In genomic region chr2:32287923-32288367, GRCm38 (mm10) we compare ENCODE assay signal across 8 mouse cellular contexts. TPM values are rescaled to one million over a fixed set of nuclear protein-coding genes. Genes with fewer than 3 reads are reported as not detected.
DNase-seq lines count a peak whose midpoint lies in the region; ATAC-seq and TF ChIP-seq lines count a peak whose summit lies in the region.

Swi5 (minus strand) TSS chr2:32288075.

- H3K4me3 ChIP-seq in hindbrain, embryonic 13.5 days: peak within 1 kb of the TSS; percentile 90

- H3K27ac ChIP-seq in hindbrain, embryonic 13.5 days: peak within 1 kb of the TSS; percentile 80

- no peaks in the 10 kb centered on the region for H3K9me3 ChIP-seq in hindbrain, embryonic 13.5 days

- peaks cover 35% of the 10 kb centered on the region for H3K36me3 ChIP-seq in hindbrain, embryonic 13.5 days

- TF ChIP-seq CTCF in Patski (IDR thresholded peaks at IDR 0.05): no peak

- H3K27me3 ChIP-seq in Patski: no peaks in the 10 kb centered on the region
- no peaks in the 10 kb centered on the region for H3K27me3 ChIP-seq in hindbrain, embryonic 13.5 days

- peak; percentile 98 for DNase-seq in Patski (ENCODE audit: low read depth, low spot score)
- DNase-seq in cerebellum, postnatal 14 days: peak; percentile 99 to 100
- DNase-seq in frontal cortex, postnatal 14 days (ENCODE audit: low spot score in 2 of 2): peak; percentile 97 to 98
- peak; percentile 93 to 98 for DNase-seq in layer of hippocampus, postnatal 25 days (ENCODE audit: extremely low spot score in 1 of 2, low spot score in 1 of 2)
- DNase-seq in lung, postnatal 25 days (ENCODE audit: low spot score): peak; percentile 98
- DNase-seq in retina, embryonic 14.5 days (ENCODE audit: low spot score): peak; percentile 100
- DNase-seq in thymus, postnatal 4 days: peak; percentile 100

- CTCF ChIA-PET in Patski (lab: Charles Lee): interaction anchor here (1.3 to 1.5 kb wide), 2 partner anchors 20 to 27 kb away, joined by 3 read pairs; no protein-coding TSS in a partner anchor

- peak within 1 kb of the TSS; percentile 95 for H3K4me2 ChIP-seq in hindbrain, embryonic 13.5 days

- under 1% methylated on average over 39 of the region's 41 CpGs for WGBS in hindbrain, embryonic 13.5 days

- in situ Hi-C loops in Patski (cut with MboI; ENCODE audit: low pct_unique_long_range_greater_than_20kb): loop anchor here (5.0 kb wide), 1 partner anchor 151 kb away; no protein-coding TSS in a partner anchor

- H3K9ac ChIP-seq in hindbrain, embryonic 13.5 days: peak within 1 kb of the TSS; percentile 93

- POLR2A ChIA-PET in Patski (lab: Charles Lee): no interaction called here

- peaks cover 22% of the 10 kb centered on the region for H3K4me1 ChIP-seq in hindbrain, embryonic 13.5 days (replicated peaks)

- ATAC-seq in Patski: peak; percentile 93
- ATAC-seq in hindbrain, embryonic 13.5 days (ENCODE audit: low FRiP score): peak; percentile 99

RNA-seq across cellular contexts. Expression of gene Swi5, which starts in this region (rescaled TPM):
- polyA plus RNA-seq in Patski (2021): 400 TPM
- 437 and 458 TPM in 2 replicates for polyA plus RNA-seq in hindbrain, embryonic 13.5 days (2015; fragmentation: Nextera tagmentation; extraction: Ambion mirVana)
- 100 to 1,000 TPM; 206 to 208 TPM for total RNA-seq in layer of hippocampus, postnatal 25 days (2021)

Comparison
In these comparisons a context has a peak if more than half of its experiments do, and no peak if none do; other contexts are left out.
1. Peak in every context shown above with its lines: DNase-seq, ATAC-seq, H3K4me3 ChIP-seq and H3K27ac ChIP-seq.